Mouse (Mus musculus) E14TG2a.4 (cell line): Measurements from ENCODE around the gene Gm28042.

Experiments used
- CTCF ChIP-seq: conservative IDR thresholded peaks from 2 replicates; pipeline ENCODE4 v1.5.1; 2014; ENCODE audit warnings: low read length
- NANOG ChIP-seq: IDR thresholded peaks from 2 replicates; pipeline ENCODE4 v1.6.1; 2014; ENCODE audit warnings: borderline replicate concordance, low read length, mixed read lengths
- POU5F1 ChIP-seq: IDR thresholded peaks from 2 replicates; pipeline ENCODE4 v1.6.1; 2014; ENCODE audit warnings: low read length, borderline replicate concordance

DNA sequence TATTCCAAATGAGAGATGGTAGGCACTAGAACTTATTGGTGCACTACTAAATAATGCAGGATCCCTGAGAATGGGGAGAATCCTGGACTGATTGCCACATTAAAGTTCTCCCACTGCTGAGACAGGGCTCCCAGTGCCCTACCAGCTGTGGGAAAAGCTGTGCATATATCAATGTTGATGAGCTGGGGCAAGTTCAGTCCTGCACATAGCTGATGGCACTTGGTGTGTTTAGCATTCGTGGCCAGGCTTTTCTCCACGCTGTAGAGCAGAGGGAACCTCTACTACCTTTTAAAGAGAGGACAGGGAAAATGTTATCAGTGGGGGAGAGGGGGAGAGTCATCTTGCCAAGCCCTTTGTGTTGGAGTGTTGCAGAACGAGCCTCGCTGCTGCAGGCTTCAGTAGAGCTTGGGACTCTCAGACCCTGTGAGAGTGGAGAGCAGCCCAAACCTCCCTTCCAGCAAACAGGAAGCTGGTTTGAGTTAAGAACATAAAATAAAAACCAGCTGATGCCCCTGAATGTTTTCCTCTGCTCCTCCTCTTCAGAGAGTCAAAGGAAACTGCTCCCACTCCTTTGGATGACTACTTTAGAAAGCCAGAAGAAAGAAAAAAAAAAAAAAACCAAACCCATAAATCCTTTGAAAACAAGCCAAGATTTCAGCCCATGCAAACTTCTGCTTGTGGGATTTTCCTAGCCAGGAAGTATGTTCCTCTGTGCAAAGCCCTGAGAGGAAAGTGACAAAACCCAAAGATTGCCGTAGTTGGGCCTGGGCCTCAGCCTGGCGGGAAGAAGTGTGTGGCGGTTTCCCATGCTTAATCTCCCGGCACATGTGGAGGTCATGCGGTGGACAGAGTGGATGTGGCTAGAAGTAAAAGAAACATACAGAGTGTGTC, 31.7 kb upstream of the Gm28042 start:
- TF ChIP-seq CTCF, result no peak
- no peak for TF ChIP-seq POU5F1
- no peak for TF ChIP-seq NANOG
